Mouse (Mus musculus): ENCODE data around the gene Rita1.

- TF ChIP-seq CTCF (IDR thresholded peaks at IDR 0.05) (no peak), EP300 (IDR thresholded peaks at IDR 0.05; ENCODE audit: insufficient read depth, low read depth, low read length) (no peak), POLR2A (IDR thresholded peaks at IDR 0.05; ENCODE audit: insufficient read depth, low read depth, low read length) (no peak)
Measured at GRCm38 (mm10) chr5:120649938-120650337, 37.5 kb upstream of the Rita1 start.

All from heart, adult 2 months (tissue).